Mouse (Mus musculus) adrenal gland, postnatal 36 days (tissue): ENCODE results near the gene 2210011C24Rik. TPM values are rescaled to one million over a fixed set of nuclear protein-coding genes. Genes with fewer than 3 reads are reported as not detected.

ENCODE experiments used
- microRNA-seq: library from miRNA; unstranded; fragments of <30 nt; microRNA quantifications from one replicate; pipeline ENCODE4 v1.2.0, GENCODE M21; 2021
- total RNA-seq, 2 experiments: library from RNA; stranded (reverse); gene quantifications; 2 replicates each; pipeline ENCODE4 v1.2.3; 2021

2210011C24Rik gene
- total RNA-seq, 2 experiments from 2014 or later: not detected

Small RNA genes within 50 kb of the gene (microRNA-seq; reads per million reads assigned to microRNA genes)
- gene Mir1199 (not detected), gene Mir8111 (0.75 reads per million)

Other genes starting within 250 kb of the 2210011C24Rik start
- gene Adgrl1, start 112.1 kb downstream of the 2210011C24Rik start, total RNA-seq: 10 to 100 TPM; 62.4 to 73.4 TPM
- 1 to 10 TPM in 1 of 2 experiments, under 1 TPM in 1; 0.46 to 1.9 TPM for gene Gm10644, start 57.0 kb downstream of the 2210011C24Rik start, total RNA-seq
- 1 to 10 TPM; 3.4 to 4.5 TPM for gene Asf1b, start 56.7 kb downstream of the 2210011C24Rik start, total RNA-seq
- gene Prkaca, start 39.2 kb downstream of the 2210011C24Rik start, total RNA-seq: 100 to 1,000 TPM; 234 to 305 TPM
- gene Samd1, start 14.5 kb downstream of the 2210011C24Rik start, total RNA-seq: 10 to 100 TPM; 34.2 to 37.2 TPM
- gene 1700067K01Rik, start 10.7 kb downstream of the 2210011C24Rik start, total RNA-seq: under 1 TPM; 0.43 to 0.50 TPM
- gene Palm3, start 9.3 kb upstream of the 2210011C24Rik start, total RNA-seq: under 1 TPM; 0.43 to 0.46 TPM
- 1 to 10 TPM; 2.0 to 2.2 TPM for gene Il27ra, start 30.4 kb upstream of the 2210011C24Rik start, total RNA-seq
- gene Rln3, start 32.8 kb upstream of the 2210011C24Rik start, total RNA-seq: not detected
- 1 to 10 TPM; 3.1 to 3.2 TPM for gene Gm10643, start 53.0 kb upstream of the 2210011C24Rik start, total RNA-seq
- gene Rfx1, start 54.7 kb upstream of the 2210011C24Rik start, total RNA-seq: 10 to 100 TPM; 13.2 to 19.9 TPM
- gene Dcaf15, start 92.6 kb upstream of the 2210011C24Rik start, total RNA-seq: 10 to 100 TPM; 16.7 to 19.4 TPM
- under 1 TPM; 0.13 to 0.46 TPM for gene Podnl1, start 113.8 kb upstream of the 2210011C24Rik start, total RNA-seq
- 10 to 100 TPM; 22.6 to 33.9 TPM for gene Cc2d1a, start 135.8 kb upstream of the 2210011C24Rik start, total RNA-seq
- gene 4930432K21Rik, start 135.9 kb upstream of the 2210011C24Rik start, total RNA-seq: under 1 TPM; 0.46 to 0.76 TPM
- 1 to 10 TPM in 1 of 2 experiments, not detected in 1; 2.3 TPM for gene Nanos3, start 173.0 kb upstream of the 2210011C24Rik start, total RNA-seq
- gene Zswim4, start 224.9 kb upstream of the 2210011C24Rik start, total RNA-seq: 10 to 100 TPM; 40.1 to 47.6 TPM
- 100 to 1,000 TPM; 267 to 283 TPM for gene D8Ertd738e, start 237.5 kb upstream of the 2210011C24Rik start, total RNA-seq
- 10 to 100 TPM; 29.0 to 45.3 TPM for gene Mri1, start 245.2 kb upstream of the 2210011C24Rik start, total RNA-seq